Mouse (Mus musculus): Measurements from ENCODE around the gene Socs7. TPM values are rescaled to one million over a fixed set of nuclear protein-coding genes. Genes with fewer than 3 reads are reported as not detected.

Gene Socs7
- polyA plus RNA-seq, 1 experiment: 21.1 TPM

- Histone ChIP-seq H3K4me3 (ENCODE audit: low read depth, low read length) (no peak overlapping the region), H3K9ac (ENCODE audit: low read depth, poor library complexity, severe bottlenecking) (no peak overlapping the region), H3K27ac (ENCODE audit: insufficient read depth, low read length) (no peak overlapping the region), H3K36me3 (ENCODE audit: control insufficient read depth, insufficient read depth, low read length, poor library complexity, severe bottlenecking) (peaks cover 17% of the 10 kb centered on the region), H3K4me1 (ENCODE audit: control insufficient read depth, insufficient read depth, low read length) (peaks cover 28% of the 10 kb centered on the region), H3K27me3 (ENCODE audit: control insufficient read depth, insufficient read depth, low read length, poor library complexity, severe bottlenecking) (no peaks in the 10 kb centered on the region), H3K9me3 (replicated peaks; ENCODE audit: control insufficient read depth, insufficient read depth, low read length, poor library complexity, severe bottlenecking) (no peaks in the 10 kb centered on the region)
- TF ChIP-seq POLR2A (IDR thresholded peaks at IDR 0.05; ENCODE audit: insufficient read depth, low read length) (no peak), EP300 (IDR thresholded peaks at IDR 0.05; ENCODE audit: insufficient read depth, low read depth, low read length) (no peak), CTCF (IDR thresholded peaks at IDR 0.05; ENCODE audit: low read depth, low read length) (no peak)
Measured at GRCm38 (mm10) chr11:97442891-97443675, 80.7 kb downstream of the Socs7 start.

- H3K27me3 ChIP-seq (ENCODE audit: control insufficient read depth, insufficient read depth, low read length, poor library complexity, severe bottlenecking): no peaks in the 10 kb centered on the region
- peaks cover 20% of the 10 kb centered on the region for H3K4me1 ChIP-seq (ENCODE audit: control insufficient read depth, insufficient read depth, low read length)
- H3K9ac ChIP-seq (ENCODE audit: low read depth, poor library complexity, severe bottlenecking): no peak overlapping the region
- no peaks in the 10 kb centered on the region for H3K9me3 ChIP-seq (replicated peaks; ENCODE audit: control insufficient read depth, insufficient read depth, low read length, poor library complexity, severe bottlenecking)
- H3K36me3 ChIP-seq (ENCODE audit: control insufficient read depth, insufficient read depth, low read length, poor library complexity, severe bottlenecking): peaks cover 22% of the 10 kb centered on the region
- H3K4me3 ChIP-seq (ENCODE audit: low read depth, low read length): no peak overlapping the region
- no peak for TF ChIP-seq POLR2A (IDR thresholded peaks at IDR 0.05; ENCODE audit: insufficient read depth, low read length)
- H3K27ac ChIP-seq (ENCODE audit: insufficient read depth, low read length): no peak overlapping the region
Measured at GRCm38 (mm10) chr11:97445596-97445995, 83.2 kb downstream of the Socs7 start.

- peaks cover 22% of the 10 kb centered on the region for H3K36me3 ChIP-seq (ENCODE audit: control insufficient read depth, insufficient read depth, low read length, poor library complexity, severe bottlenecking)
- H3K27me3 ChIP-seq (ENCODE audit: control insufficient read depth, insufficient read depth, low read length, poor library complexity, severe bottlenecking): no peaks in the 10 kb centered on the region
- H3K9ac ChIP-seq (ENCODE audit: low read depth, poor library complexity, severe bottlenecking): no peak overlapping the region
- peaks cover 20% of the 10 kb centered on the region for H3K4me1 ChIP-seq (ENCODE audit: control insufficient read depth, insufficient read depth, low read length)
- H3K4me3 ChIP-seq (ENCODE audit: low read depth, low read length): no peak overlapping the region
- no peak overlapping the region for H3K27ac ChIP-seq (ENCODE audit: insufficient read depth, low read length)
- no peaks in the 10 kb centered on the region for H3K9me3 ChIP-seq (replicated peaks; ENCODE audit: control insufficient read depth, insufficient read depth, low read length, poor library complexity, severe bottlenecking)
- TF ChIP-seq CTCF (IDR thresholded peaks at IDR 0.05; ENCODE audit: low read depth, low read length): no peak
- no peak for TF ChIP-seq POLR2A (IDR thresholded peaks at IDR 0.05; ENCODE audit: insufficient read depth, low read length)
- no peak for TF ChIP-seq EP300 (IDR thresholded peaks at IDR 0.05; ENCODE audit: insufficient read depth, low read depth, low read length)
Measured at GRCm38 (mm10) chr11:97445999-97446511, 83.7 kb downstream of the Socs7 start.

- Histone ChIP-seq H3K27ac (ENCODE audit: insufficient read depth, low read length) (no peak overlapping the region), H3K4me3 (ENCODE audit: low read depth, low read length) (no peak overlapping the region), H3K9ac (ENCODE audit: low read depth, poor library complexity, severe bottlenecking) (no peak overlapping the region), H3K27me3 (ENCODE audit: control insufficient read depth, insufficient read depth, low read length, poor library complexity, severe bottlenecking) (no peaks in the 10 kb centered on the region), H3K9me3 (replicated peaks; ENCODE audit: control insufficient read depth, insufficient read depth, low read length, poor library complexity, severe bottlenecking) (no peaks in the 10 kb centered on the region), H3K4me1 (ENCODE audit: control insufficient read depth, insufficient read depth, low read length) (peaks cover 9% of the 10 kb centered on the region), H3K36me3 (ENCODE audit: control insufficient read depth, insufficient read depth, low read length, poor library complexity, severe bottlenecking) (peaks cover 32% of the 10 kb centered on the region)
- no peak for TF ChIP-seq CTCF (IDR thresholded peaks at IDR 0.05; ENCODE audit: low read depth, low read length)
Measured at GRCm38 (mm10) chr11:97447979-97448378, 85.6 kb downstream of the Socs7 start.

Other genes with a start within 250 kb of the Socs7 start
- gene Tbx21, start 247.2 kb upstream of the Socs7 start, polyA plus RNA-seq (2011; ENCODE audit: insufficient read depth, insufficient read length, low read depth, missing spikeins): 0.24 TPM in 1 of 2 replicates, not detected in the other
- gene Tbkbp1, start 211.1 kb upstream of the Socs7 start, polyA plus RNA-seq (2011; ENCODE audit: insufficient read depth, insufficient read length, low read depth, missing spikeins): 5.4 and 6.1 TPM in 2 replicates
- gene Kpnb1, start 174.7 kb upstream of the Socs7 start, polyA plus RNA-seq (2011; ENCODE audit: insufficient read depth, insufficient read length, low read depth, missing spikeins): 316 and 345 TPM in 2 replicates
- 213 and 223 TPM in 2 replicates for gene Npepps, start 81.9 kb upstream of the Socs7 start, polyA plus RNA-seq (2011; ENCODE audit: insufficient read depth, insufficient read length, low read depth, missing spikeins)
- 92.7 and 103 TPM in 2 replicates for gene Mrpl45, start 46.8 kb upstream of the Socs7 start, polyA plus RNA-seq (2011; ENCODE audit: insufficient read depth, insufficient read length, low read depth, missing spikeins)
- gene Gpr179, start 10.5 kb upstream of the Socs7 start, polyA plus RNA-seq (2011; ENCODE audit: insufficient read depth, insufficient read length, low read depth, missing spikeins): 0.14 and 0.24 TPM in 2 replicates
- gene Arhgap23, start 53.0 kb downstream of the Socs7 start, polyA plus RNA-seq (2011; ENCODE audit: insufficient read depth, insufficient read length, low read depth, missing spikeins): 30.3 and 32.5 TPM in 2 replicates
- gene 4933428G20Rik, start 137.8 kb downstream of the Socs7 start, polyA plus RNA-seq (2011; ENCODE audit: insufficient read depth, insufficient read length, low read depth, missing spikeins): not detected in 2 replicates
- gene Srcin1, start 213.6 kb downstream of the Socs7 start, polyA plus RNA-seq (2011; ENCODE audit: insufficient read depth, insufficient read length, low read depth, missing spikeins): 7.7 and 8.3 TPM in 2 replicates